Mouse (Mus musculus) myocyte (in vitro differentiated cells): ENCODE results near the gene Arhgef7.

Experiments
- CEBPB ChIP-seq: IDR thresholded peaks from 2 replicates; pipeline ENCODE4 v1.6.1; 2011; ENCODE audit warnings: mild to moderate bottlenecking, moderate library complexity; ENCODE audit not compliant: poor library complexity, insufficient read depth, severe bottlenecking
- E2F4 ChIP-seq: IDR thresholded peaks from one replicate; pipeline ENCODE4 v1.6.1; 2011; ENCODE audit warnings: mild to moderate bottlenecking, control low read depth, moderate library complexity; ENCODE audit not compliant: insufficient read depth
- MAX ChIP-seq: IDR thresholded peaks from one replicate; pipeline ENCODE4 v1.6.1; 2011; ENCODE audit warnings: low read depth, mild to moderate bottlenecking, control low read depth
- MYOD1 ChIP-seq, 3 experiments: IDR thresholded peaks; one replicate each; pipeline ENCODE4 v1.6.1; 2011; ENCODE audit warnings: control low read depth in 2 of 3, low read depth in 2 of 3, mild to moderate bottlenecking in 2 of 3, moderate library complexity in 1 of 3; ENCODE audit not compliant: insufficient read length in 2 of 3, control insufficient read depth in 1 of 3
- MYOG ChIP-seq, 3 experiments: IDR thresholded peaks; one replicate each; pipeline ENCODE4 v1.6.1; 2011; ENCODE audit warnings: control low read depth in 2 of 3, low read depth in 2 of 3, mild to moderate bottlenecking in 2 of 3; ENCODE audit not compliant: insufficient read length in 2 of 3, control insufficient read depth in 1 of 3, insufficient read depth in 1 of 3
- POLR2A ChIP-seq: IDR thresholded peaks from one replicate; pipeline ENCODE4 v1.6.1; 2011; ENCODE audit warnings: low read depth, mild to moderate bottlenecking, control low read depth, moderate library complexity; ENCODE audit not compliant: insufficient read length
- POLR2AphosphoS2 ChIP-seq: IDR thresholded peaks from one replicate; pipeline ENCODE4 v1.6.1; 2011; ENCODE audit warnings: low read depth, control low read depth; ENCODE audit not compliant: insufficient read length
- REST ChIP-seq: IDR thresholded peaks from one replicate; pipeline ENCODE4 v1.6.1; 2011; ENCODE audit warnings: mild to moderate bottlenecking, control low read depth, moderate library complexity; ENCODE audit not compliant: insufficient read depth, insufficient read length
- SRF ChIP-seq: IDR thresholded peaks from one replicate; pipeline ENCODE4 v1.6.1; 2011; ENCODE audit warnings: low read depth; ENCODE audit not compliant: control insufficient read depth, insufficient read length
- TCF12 ChIP-seq: IDR thresholded peaks from one replicate; pipeline ENCODE4 v1.6.1; 2011; ENCODE audit warnings: mild to moderate bottlenecking, control low read depth; ENCODE audit not compliant: poor library complexity, insufficient read depth, severe bottlenecking
- TCF3 ChIP-seq: IDR thresholded peaks from one replicate; pipeline ENCODE4 v1.6.1; 2011; ENCODE audit warnings: low read depth, control low read depth; ENCODE audit not compliant: insufficient read length
- USF1 ChIP-seq: IDR thresholded peaks from one replicate; pipeline ENCODE4 v1.6.1; 2011; ENCODE audit warnings: low read depth, mild to moderate bottlenecking, control low read depth, moderate library complexity

GRCm38 (mm10) chr8:11693972-11694371, 33.5 kb upstream of the Arhgef7 start:
- TF ChIP-seq POLR2A (no peak), USF1 (no peak), MYOD1 (IDR thresholded peaks at IDR 0.05; ENCODE audit: control insufficient read depth in 1 of 3, insufficient read length in 2 of 3, low read depth in 2 of 3) (peak in 2 of 3 experiments; percentile 40 to 60), TCF12 (no peak), MAX (no peak), POLR2AphosphoS2 (no peak), CEBPB (no peak), REST (no peak), MYOG (IDR thresholded peaks at IDR 0.05; ENCODE audit: control insufficient read depth in 1 of 3, insufficient read depth in 1 of 3, insufficient read length in 2 of 3, low read depth in 2 of 3) (peak in 2 of 3 experiments; percentile 62 to 70), E2F4 (no peak), SRF (no peak), TCF3 (no peak)
